Mouse (Mus musculus) liver, embryonic 13.5 days (tissue): ENCODE measurements around the gene Gm8159. TPM values are rescaled to one million over a fixed set of nuclear protein-coding genes. Genes with fewer than 3 reads are reported as not detected.
"Not testable (repeated sequence)": the region's sequence is repeated elsewhere in the genome, so short reads cannot be mapped to it uniquely, and the experiment has no call there.

Experiments used
- ATAC-seq: fragments of 200-750 bp; cut with Nextera tagmentation; 2 replicates; pipeline ENCODE4 v1.8.0; 2017; ENCODE audit warnings: low read depth, mild to moderate bottlenecking, moderate number of reproducible peaks, moderate library complexity
- DNase-seq: peaks from one replicate; pipeline ENCODE4 v3.0.0; 2022
- H3K27ac ChIP-seq: fragments of 300-500 bp; sonication (generic); 2 replicates; pipeline ENCODE4 v1.5.1; 2015; ENCODE audit warnings: moderate library complexity, mild to moderate bottlenecking, inconsistent platforms
- H3K27me3 ChIP-seq: fragments of 300-500 bp; sonication (generic); 2 replicates; pipeline ENCODE4 v1.6.1; 2015; ENCODE audit warnings: mild to moderate bottlenecking, inconsistent platforms
- H3K36me3 ChIP-seq: fragments of 300-500 bp; sonication (generic); 2 replicates; pipeline ENCODE4 v1.6.1; 2015; ENCODE audit warnings: mild to moderate bottlenecking, inconsistent platforms
- H3K4me1 ChIP-seq: fragments of 300-500 bp; sonication (generic); replicated peaks from 2 replicates; pipeline ENCODE4 v1.6.1; 2015; ENCODE audit warnings: inconsistent platforms
- H3K4me2 ChIP-seq: fragments of 300-500 bp; sonication (generic); 2 replicates; pipeline ENCODE4 v1.6.1; 2015; ENCODE audit warnings: inconsistent platforms, mild to moderate bottlenecking, moderate library complexity
- H3K4me3 ChIP-seq: fragments of 300-500 bp; sonication (generic); replicated peaks from 2 replicates; pipeline ENCODE4 v1.5.1; 2015; ENCODE audit warnings: mild to moderate bottlenecking, inconsistent platforms
- H3K9ac ChIP-seq: fragments of 300-500 bp; sonication (generic); 2 replicates; pipeline ENCODE4 v1.6.1; 2015; ENCODE audit warnings: mild to moderate bottlenecking, inconsistent platforms
- H3K9me3 ChIP-seq: fragments of 300-500 bp; sonication (generic); replicated peaks from 2 replicates; pipeline ENCODE4 v1.6.1; 2016; ENCODE audit warnings: inconsistent platforms
- WGBS: fragments of 180-500 bp; shearing (Covaris S2); methylation state at CpG from one replicate; pipeline ENCODE4 v1.1.7; 2015; ENCODE audit not compliant: insufficient replicate concordance; 5-methylcytosine and 5-hydroxymethylcytosine counted together
- polyA plus RNA-seq: library from polyadenylated mRNA; unstranded; fragments of >200 nt; fragmentation: Nextera tagmentation; extraction: Ambion mirVana; gene quantifications from 2 replicates; pipeline ENCODE4 v1.2.1, GENCODE M21; 2015

The Gm8159 gene
- polyA plus RNA-seq = not detected in 2 replicates

- not testable (repeated sequence) for H3K27ac ChIP-seq, DNase-seq, H3K4me1 ChIP-seq, H3K4me3 ChIP-seq, H3K36me3 ChIP-seq, ATAC-seq, H3K9ac ChIP-seq, H3K4me2 ChIP-seq, H3K27me3 ChIP-seq, H3K9me3 ChIP-seq
- WGBS = no CpG with 5 or more reads among the region's 2 CpGs
Observed at GRCm38 (mm10) chr14:4632052-4632451, at the start of gene Gm8159. Gene Gm8159, plus strand, starts transcription at chr14:4632352.

- not testable (repeated sequence) for H3K36me3 ChIP-seq, ATAC-seq, H3K4me3 ChIP-seq, H3K4me1 ChIP-seq, H3K9me3 ChIP-seq, H3K4me2 ChIP-seq, H3K9ac ChIP-seq, H3K27me3 ChIP-seq, DNase-seq, H3K27ac ChIP-seq
- 4% methylated on average over 16 of the region's 18 CpGs for WGBS
Observed at GRCm38 (mm10) chr14:4649309-4649708, 17.2 kb downstream of the Gm8159 start.

GRCm38 (mm10) chr14:4650324-4650723 lies 18.2 kb downstream of the Gm8159 start:
- H3K27ac ChIP-seq, H3K27me3 ChIP-seq, H3K9me3 ChIP-seq, ATAC-seq, H3K9ac ChIP-seq, DNase-seq, H3K36me3 ChIP-seq, H3K4me2 ChIP-seq, H3K4me1 ChIP-seq, H3K4me3 ChIP-seq: not testable (repeated sequence)
- WGBS = 9% methylated on average over 6 of the region's 9 CpGs

- not testable (repeated sequence) for H3K27ac ChIP-seq, H3K4me2 ChIP-seq, H3K4me3 ChIP-seq, H3K9me3 ChIP-seq, DNase-seq, H3K4me1 ChIP-seq, ATAC-seq, H3K27me3 ChIP-seq, H3K9ac ChIP-seq, H3K36me3 ChIP-seq
- no CpG with 5 or more reads among the region's 2 CpGs for WGBS
Observed at GRCm38 (mm10) chr14:4663892-4664291, 31.7 kb downstream of the Gm8159 start, which contains the start of gene Gm3239. Gene Gm3239, plus strand, starts transcription at chr14:4664192.

Other genes starting within 250 kb of the Gm8159 start
- not detected in 2 replicates for gene Gm3159, start 234.8 kb upstream of the Gm8159 start, polyA plus RNA-seq
- not detected in 2 replicates for gene Gm3164, start 216.9 kb upstream of the Gm8159 start, polyA plus RNA-seq
- gene Gm3173, start 201.4 kb upstream of the Gm8159 start, polyA plus RNA-seq = not detected in 2 replicates
- gene Gm3182, start 150.6 kb upstream of the Gm8159 start, polyA plus RNA-seq = not detected in 2 replicates
- not detected in 2 replicates for gene Gm3047, start 76.9 kb upstream of the Gm8159 start, polyA plus RNA-seq
- not detected in 2 replicates for gene Gm3239, start 31.8 kb downstream of the Gm8159 start, polyA plus RNA-seq
- gene Gm7876, start 76.9 kb downstream of the Gm8159 start, polyA plus RNA-seq = not detected in 2 replicates
- not detected in 2 replicates for gene Gm3252, start 94.4 kb downstream of the Gm8159 start, polyA plus RNA-seq
- gene Gm9602, start 144.0 kb downstream of the Gm8159 start, polyA plus RNA-seq = not detected in 2 replicates
- not detected in 2 replicates for gene Gm3269, start 205.8 kb downstream of the Gm8159 start, polyA plus RNA-seq
- not detected in 2 replicates for gene Gm3264, start 223.2 kb downstream of the Gm8159 start, polyA plus RNA-seq